Mouse (Mus musculus) regulatory T cell (primary cell): ENCODE data around the gene Myo16.

Experiments used
- in situ Hi-C: fragments of 300-600 bp; cut with MboI, MseI; formaldehyde crosslinking; loops from one replicate; pipeline ENCODE4 v1.15.1; 2025; ENCODE audit warnings: high pct_unique_total_duplicates

Gene Myo16

DNA sequence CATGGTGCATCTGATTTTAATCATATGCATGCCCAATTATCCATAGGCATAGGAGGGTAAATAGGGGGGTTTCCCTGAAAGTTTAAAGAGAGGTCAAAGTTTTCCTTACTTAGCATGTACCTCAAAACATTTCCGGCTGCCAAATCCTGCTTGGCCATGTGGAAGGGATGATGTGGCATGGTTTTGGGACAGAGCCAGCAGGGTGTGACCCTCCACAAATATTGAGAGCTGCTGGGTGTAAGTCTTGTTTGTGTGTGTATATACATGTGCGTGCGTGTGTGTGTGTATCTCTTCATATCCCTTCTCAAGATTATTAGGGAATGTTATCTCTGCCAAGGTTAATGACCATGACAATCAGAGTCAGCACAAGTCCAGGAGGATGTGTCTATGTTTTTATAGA is 150.3 kb downstream of the Myo16 start:
- in situ Hi-C loops: no loop called here

DNA sequence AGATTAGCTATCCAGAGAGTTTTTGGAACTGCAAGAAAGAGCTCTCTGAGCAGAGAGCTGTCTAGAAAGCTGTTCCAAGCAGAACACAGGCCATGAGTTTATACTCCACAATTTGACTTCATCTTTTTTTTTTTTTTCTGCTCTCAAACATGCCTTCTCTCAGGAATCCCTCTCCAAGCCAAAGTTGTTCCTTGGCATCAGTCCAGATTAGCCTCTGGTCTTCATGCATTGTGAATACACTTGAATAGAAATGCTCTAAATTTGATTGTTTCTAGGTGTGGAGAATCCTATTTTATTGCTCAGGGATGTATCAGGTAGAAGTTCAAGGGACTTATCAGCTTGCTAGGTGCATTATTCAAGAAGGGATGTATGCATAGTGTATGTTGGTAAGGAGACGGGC is 151.0 kb downstream of the Myo16 start:
- in situ Hi-C loops: no loop called here

DNA sequence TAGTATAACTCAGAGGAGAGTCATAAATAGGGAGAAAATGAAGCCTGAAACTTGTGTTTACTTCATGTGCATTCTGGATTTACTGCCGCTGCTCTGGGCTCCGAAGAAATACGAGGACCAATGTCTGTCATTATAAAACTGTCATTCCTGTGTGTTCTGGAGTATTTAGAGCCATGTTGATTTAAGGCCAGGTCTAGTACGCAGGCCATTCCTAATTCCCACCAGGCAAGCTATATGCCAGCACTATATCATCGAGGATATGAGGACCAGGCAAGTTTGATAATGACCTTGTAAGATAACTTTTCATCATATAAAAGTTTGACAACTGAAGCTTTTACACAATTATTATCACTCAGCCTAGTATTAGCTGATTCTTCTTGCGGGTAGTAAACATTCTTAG is 153.6 kb downstream of the Myo16 start:
- in situ Hi-C loops: no loop called here

DNA sequence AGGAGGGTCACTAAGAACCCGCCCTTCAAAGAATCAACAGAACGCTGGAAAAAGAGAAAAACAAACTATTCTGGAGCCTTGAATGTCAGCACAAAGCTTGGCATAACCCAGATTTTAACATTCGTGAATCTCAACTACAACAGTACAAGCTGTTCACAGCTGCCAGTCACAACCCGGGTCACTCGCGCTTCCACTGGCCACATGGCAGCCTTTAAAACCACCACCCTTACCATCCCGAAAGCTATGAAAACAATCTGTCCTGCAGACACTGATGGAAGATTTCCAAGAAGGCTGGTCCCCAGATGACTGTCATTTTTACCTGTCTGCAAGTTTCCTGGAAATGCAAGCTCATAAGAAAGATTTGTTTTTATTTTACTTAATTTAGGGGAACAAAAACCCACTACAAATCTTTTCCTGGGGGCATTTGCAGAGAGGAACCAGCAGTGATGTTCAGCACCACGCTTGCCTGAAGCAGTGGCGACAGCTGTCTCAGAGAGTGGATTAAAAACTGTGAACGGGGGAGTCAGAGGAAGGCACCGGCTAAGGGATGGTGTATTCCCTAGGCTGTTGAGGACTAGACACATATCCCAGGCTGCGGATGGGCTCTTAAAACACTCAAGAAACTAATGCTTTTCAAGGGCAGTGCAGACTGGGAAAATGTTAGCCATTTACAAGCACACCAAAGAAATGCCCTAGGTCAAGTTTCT is 154.2 kb downstream of the Myo16 start:
- in situ Hi-C loops: no loop called here

DNA sequence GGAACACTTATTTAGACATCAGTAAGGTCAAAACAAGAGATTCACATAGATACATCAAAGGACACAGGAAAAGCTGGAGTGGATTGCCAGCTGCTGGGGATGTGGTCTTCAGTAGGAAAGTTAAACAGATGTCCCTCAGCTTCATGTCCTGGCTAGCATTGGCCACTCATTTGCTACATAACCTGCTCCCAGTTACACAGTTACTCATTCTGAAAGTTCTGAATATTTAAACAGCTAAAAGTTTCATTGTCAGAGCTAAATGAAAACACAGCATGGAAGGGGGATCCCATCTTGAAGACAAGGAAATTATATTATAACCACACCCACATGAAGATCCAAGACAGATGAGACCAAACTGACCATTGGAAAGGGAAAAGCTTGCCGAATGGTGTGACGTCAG is 156.8 kb downstream of the Myo16 start:
- in situ Hi-C loops: no loop called here

DNA sequence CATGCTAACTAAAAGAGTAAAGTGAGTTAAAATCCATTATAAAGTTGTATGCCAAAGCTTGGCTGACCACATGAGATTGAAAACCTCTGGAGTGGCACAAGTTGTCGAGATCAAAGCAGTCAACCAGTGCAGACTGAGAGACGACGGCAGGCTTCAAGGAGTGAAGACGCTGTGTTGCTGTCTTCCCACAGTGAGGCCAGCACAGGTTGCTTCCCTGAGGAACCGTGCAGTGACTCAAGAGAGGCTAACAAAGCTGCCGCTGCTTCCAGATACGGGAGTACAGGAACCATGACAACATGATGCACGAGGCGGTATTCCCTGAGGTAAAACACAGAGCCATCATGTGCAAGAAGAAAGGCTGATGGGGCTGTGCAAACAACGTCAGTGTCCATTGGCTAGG is 158.6 kb downstream of the Myo16 start:
- in situ Hi-C loops: no loop called here

DNA sequence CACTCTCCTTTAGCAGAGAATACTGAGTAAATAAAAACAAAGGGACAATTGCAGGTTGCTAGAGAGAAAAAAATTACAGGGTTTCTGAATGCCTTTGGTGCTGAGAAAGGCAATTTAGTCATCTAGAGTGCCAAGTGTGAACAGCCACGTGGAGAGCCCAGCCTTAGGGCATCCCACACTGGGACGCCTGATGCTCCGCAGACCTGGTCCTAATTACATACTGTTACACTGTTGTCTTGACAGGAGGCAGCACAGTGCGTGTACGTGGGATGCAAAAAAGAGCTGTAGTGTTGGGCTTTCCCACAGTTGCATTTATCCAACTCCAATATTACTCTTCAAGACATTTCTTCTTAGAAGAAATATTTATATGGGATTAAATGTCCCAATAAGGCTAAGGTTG is 162.5 kb downstream of the Myo16 start:
- in situ Hi-C loops: no loop called here

DNA sequence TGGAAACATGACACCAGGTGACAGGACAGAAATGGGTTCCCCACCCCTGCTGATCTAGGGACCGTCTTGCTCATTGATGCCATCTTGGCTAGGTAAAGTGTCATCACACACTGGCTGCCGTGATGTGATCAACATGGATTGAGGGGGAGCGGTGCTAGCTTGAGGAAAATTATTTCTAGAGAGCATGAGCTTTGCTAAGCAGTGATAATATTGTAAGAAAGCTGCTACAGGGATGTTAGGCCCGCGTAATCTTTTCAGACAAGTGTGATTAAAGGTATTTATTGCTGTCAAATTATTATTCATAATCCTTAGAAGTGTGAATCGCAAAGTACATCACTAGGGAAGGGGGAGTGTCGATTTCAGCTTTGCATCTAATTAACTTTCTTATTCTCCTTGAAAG is 164.4 kb downstream of the Myo16 start:
- in situ Hi-C loops: no loop called here

DNA sequence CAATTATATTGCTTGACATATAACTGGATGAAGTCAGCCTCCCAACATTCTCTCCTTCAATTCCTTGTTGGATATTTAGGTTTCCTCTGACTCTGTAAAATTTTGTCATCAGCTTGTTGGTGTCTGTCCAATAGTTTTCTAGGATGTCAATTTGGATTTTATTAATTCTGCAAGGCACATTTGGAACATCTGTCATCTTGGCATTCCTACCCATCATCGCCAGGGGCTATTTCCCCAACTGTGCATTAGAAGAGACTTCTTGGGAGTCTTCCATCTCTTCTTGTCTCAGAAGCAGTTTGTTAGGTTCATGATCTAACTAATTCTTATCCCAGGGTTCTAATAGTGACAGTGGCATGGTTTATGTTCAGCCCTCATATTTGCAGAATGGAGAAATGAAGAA is 196.7 kb downstream of the Myo16 start:
- in situ Hi-C loops: no loop called here

DNA sequence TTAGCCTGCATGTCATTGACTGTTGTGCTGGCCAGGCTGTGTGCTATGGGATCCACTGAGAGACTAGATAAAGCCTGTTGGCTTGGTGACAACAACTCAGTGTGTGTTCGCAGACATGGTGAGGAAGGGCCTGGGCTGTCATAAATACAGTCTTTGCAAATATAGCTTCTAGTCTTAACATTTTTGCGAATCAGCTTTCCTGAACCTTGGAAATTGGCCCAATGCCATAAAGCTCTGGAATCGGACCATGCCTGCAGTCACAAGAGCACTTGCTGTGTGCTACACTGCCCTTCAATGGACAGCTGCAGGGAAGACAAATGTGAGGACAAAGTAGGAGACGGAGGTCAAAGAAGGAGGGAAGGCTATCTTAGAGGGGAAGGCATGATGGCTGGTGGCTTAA is 205.0 kb downstream of the Myo16 start:
- in situ Hi-C loops: no loop called here

DNA sequence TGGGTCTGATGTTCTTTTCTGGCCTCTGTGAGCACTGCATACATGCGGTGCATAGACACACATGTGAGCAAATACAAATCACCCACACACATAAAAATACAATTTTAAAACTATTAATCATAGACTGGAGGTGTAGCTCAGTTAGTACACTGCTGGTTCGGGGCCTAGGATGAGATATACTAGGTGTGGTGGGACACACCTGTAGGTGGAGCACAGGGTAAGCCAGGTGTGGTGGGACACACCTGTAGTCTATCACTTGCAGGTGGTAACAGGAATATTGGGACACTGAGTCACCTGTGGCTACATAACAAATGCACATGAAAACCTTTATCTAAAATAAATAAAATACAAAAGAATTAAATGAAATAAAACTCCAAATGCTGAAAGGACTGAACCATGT is 209.2 kb downstream of the Myo16 start:
- in situ Hi-C loops: no loop called here

DNA sequence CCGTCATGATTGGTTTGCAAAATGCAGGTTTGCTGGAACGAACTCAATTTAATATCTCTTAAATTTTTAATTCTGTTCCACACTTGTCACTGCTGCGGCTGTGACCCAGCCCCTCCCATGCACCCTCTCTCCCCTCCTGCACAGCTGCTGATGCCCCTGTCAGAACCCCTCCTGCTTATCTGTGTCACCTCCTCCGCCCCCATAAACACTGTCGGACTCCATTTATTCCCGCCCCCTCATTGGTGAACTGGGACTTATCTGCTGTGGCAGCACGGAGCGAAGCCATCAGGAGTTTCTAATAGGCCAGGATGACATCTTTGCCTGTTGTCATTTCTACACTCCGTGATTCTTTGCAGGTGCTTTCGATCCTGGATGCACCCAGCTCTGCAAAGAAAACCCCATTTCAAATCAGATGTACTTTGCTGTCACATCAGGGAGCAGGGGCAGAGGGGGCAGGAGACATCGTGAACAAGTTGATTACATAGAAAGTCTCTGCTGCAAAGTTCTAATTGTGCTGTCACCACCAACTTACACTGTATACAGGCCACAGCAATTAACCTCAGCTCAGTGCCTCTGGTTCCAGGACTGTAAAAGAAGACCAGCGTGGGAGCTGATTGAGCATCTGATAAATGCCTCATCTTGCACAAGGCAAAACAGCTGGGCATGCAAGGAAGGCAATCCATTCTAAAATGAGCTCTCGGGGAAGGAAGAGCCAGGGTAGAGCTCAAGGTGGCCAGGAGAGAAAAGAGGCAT is 210.1 kb downstream of the Myo16 start:
- in situ Hi-C loops: no loop called here

DNA sequence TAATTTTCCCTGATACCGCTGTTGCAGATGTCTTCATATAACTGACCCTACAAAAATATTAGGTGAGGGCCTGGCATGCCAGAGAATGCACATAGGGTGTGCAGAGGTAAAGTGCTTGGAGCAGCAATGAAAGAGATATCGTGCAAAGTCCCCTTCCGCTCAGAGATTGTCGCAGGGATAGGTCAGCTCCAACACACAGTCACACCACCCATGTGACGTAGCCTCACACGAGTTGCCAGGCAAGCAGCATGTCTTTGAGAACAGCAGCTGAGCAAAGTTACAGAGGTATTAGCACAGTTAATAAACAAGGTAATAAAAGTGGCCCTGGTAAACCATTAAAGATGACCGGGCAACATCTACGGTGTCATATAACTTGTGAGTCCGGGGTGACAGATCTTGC is 212.4 kb downstream of the Myo16 start:
- in situ Hi-C loops: no loop called here

DNA sequence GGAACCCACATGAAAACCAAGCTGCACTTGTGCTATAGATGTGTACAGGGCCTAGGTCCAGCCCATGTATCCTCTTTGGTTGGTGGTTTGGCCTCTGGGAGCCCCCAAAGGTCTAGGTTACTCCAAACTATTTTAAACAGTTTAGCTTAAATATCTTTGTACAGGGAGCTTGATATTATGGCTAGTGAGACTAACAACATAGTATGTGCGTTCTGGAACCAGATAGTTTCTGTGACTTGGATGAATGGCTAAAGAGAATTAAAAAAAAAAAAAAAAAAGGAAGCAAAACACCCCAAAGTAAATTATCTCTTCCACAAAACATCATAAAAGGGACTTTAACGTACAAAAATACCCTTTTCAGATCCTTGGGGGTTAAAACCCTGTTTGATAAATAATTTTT is 218.9 kb downstream of the Myo16 start:
- in situ Hi-C loops: no loop called here

DNA sequence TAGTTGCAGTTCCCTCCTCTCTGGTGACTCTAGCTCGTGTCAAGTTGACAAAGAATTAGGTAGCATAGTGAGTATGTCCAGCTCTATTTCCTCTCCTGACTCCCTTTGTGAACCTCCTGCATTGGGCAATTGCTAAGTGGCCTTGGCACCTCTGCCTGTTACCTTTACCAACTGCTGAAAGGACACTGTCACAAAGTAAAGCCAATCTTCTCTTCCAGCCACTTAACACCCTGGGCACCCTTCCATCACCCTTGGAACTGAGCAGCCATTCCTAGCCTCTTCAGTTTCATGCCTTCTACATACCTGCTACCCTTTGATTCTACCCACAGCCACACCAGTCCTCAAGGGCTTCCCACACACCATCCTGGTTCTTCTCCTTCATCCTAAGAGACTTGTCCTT is 233.4 kb downstream of the Myo16 start:
- in situ Hi-C loops: no loop called here

DNA sequence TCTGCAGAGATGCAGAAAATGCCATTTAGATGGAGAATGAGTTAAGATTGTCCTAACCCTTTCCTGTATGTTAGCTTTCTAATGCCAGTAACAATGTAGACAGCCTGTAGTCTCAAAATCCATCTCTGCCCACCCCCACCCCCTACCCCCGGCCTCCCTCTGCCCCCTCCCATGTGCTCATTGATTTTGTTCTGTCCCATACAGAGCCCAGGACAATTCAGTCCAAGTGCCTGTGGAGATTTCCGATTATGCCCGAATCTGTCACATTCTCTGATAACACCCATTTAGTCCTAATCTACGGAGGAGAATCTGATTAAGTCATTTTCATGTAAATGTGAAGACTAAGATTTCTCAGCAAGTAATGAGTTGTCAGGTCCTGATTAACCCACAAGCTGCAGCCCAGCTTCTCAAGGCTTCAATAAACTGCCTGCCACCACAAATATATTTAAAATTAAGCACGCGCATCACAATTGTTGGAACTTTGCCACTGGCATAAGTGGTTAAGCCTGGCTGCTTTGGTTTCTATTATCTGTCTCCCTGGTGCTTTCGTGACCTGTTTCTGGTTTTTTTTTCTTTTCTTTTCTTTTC is 237.5 kb downstream of the Myo16 start:
- in situ Hi-C loops: no loop called here

DNA sequence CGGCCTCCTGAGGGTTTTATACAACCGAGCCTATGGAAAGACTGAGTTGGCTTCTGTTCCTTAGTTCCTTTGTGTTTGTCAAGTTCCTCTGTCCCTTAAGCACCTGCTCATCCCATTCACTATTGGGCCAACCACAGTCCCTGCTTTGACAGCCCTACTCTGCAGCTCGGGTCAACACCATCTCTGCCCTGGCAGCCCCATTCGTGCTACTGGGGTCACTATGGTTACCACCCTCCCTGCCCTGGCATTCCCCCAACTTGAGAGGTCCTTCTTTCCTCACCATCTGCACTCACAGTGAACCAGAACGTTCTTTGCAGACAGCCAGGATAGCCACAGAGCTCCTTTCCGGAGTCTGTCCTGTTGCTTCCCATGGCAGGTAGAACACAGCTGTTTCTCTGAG is 238.2 kb downstream of the Myo16 start:
- in situ Hi-C loops: no loop called here

DNA sequence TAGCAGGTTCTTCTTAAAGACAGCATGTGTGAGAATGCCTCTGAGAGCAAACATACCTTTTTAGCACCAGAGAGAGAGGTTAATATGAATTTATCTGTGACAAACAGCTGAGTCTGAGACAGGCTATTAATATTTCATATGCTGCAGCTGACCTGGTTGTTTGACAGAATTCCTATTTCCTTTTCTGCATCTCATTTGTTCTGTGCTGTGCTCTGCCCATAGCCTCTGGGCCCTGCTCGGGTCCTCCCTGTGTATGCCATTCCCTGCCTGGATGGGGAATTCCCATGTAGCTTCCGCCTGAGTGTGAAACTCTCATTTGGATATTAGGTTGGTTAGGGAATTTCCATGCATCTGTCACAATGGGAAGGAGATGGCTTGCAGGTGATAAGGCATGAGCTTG is 240.8 kb downstream of the Myo16 start:
- in situ Hi-C loops: no loop called here

DNA sequence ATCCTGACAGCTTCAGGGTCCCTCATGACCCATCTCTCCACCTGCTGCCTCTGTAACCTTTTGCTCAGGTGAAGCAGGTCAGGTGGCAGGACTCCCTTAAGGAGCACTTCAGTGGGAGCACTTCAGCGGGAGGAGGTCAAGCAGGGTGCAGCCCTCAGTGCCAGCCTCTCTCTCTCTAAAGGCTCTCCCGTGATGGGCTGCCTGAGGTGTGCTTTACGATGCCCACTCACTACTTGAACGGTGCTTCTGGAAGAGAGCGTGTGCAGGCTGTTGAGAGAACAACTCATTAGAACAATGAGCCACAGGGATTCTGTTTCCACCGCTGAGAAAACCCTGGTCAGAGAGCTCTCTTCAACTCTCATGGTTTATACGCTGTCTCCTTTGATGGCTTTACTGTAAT is 241.4 kb downstream of the Myo16 start:
- in situ Hi-C loops: no loop called here

DNA sequence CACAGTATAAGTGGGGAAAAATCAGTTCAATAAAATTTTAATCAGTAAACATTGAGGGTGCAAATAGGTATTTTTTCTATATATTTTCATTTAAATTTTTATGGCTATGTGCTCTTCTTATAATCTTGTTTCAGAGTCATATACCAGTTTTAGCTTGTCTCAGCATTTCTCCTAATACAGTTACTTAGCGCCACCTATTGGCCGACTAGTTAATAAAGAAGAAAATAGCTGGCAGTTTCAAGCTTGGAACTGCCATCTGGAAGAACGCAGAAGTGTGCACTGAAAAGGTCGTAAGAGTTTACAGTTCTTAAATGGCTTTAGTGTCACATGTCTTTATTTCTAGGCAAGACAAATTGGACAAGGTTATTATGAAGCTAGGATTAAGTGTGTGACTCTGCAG is 248.9 kb downstream of the Myo16 start:
- in situ Hi-C loops: no loop called here

DNA sequence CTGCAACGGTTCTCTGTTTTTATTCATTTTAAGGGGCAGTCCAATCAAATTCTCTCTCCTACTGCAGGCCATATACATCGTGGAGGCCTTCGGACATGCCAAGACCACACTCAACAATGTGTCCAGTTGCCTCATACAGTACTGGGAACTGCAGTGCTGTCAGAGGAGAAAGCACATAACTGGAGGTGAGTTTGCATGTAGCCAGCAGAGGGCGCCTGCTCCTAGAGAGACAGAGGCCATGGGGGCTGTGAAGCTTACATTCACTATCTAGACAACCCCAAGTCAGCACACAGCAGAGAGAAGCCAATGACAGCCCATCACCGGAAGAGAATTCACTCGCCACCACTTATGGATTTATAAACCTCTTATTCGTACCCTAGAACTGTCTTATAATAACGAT is 251.8 kb downstream of the Myo16 start:
- in situ Hi-C loops: no loop called here

DNA sequence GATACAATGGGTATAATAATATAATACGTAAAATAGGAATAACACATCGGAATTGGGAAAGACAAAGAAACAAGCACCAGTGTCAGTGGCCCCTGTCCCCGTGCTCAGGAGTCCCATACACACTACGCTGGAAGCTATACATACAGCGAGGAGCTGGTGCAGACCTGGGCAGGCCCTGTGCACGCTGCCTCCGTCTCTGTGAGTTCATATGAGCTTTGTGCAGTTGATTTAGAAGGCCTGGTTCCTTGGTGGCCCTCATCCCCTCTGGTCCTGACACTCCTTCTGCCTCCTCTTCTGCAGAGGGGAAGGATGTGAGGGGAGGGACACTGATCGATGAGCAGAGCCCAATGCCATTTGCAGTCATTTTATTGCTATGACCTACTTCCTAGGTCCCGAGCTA is 255.3 kb downstream of the Myo16 start:
- in situ Hi-C loops: no loop called here

DNA sequence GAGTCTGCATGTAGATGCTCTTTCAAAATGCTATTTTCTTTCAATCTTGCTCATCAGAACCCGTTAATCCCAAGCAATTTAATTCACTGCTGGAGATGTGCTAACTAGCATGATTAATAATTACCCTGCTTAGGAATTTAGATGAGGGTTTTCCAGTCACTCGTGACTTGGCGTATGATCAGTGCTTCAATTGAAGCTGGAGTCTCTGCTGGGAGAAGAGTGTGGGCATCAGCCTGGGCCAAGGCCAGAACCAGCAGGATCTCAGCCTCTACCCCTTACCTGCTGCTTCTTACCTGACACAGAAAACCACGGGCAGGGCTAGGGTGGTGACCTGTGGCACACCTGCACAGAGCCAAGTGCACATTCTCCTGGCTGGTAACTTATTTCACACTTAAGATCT is 257.8 kb downstream of the Myo16 start:
- in situ Hi-C loops: no loop called here
